Mouse (Mus musculus) kidney, postnatal 25 days (tissue): ENCODE data around the gene Klhl11.
A peak's percentile ranks its signal among the peaks of the same experiment; 100 is the strongest.

Experiments used
- DNase-seq, 2 experiments: peaks; one replicate each; pipeline ENCODE4 v3.0.0; 2021; ENCODE audit warnings: mixed read lengths in 2 of 2

The Klhl11 gene

GRCm38 (mm10) chr11:100472197-100472934 lies at the start of gene Klhl11:
Gene Klhl11, minus strand, starts transcription at chr11:100472741.
- peak; percentile 87 to 93 for DNase-seq

GRCm38 (mm10) chr11:100520838-100521237 lies 48.3 kb upstream of the Klhl11 start:
- DNase-seq: peak; percentile 70 to 92

- DNase-seq: peak; percentile 17 to 63
Measured at GRCm38 (mm10) chr11:100519188-100519587, 46.6 kb upstream of the Klhl11 start.

- DNase-seq: peak; percentile 76 to 92
Measured at GRCm38 (mm10) chr11:100518188-100518591, 45.6 kb upstream of the Klhl11 start.

GRCm38 (mm10) chr11:100516291-100516690 lies 43.8 kb upstream of the Klhl11 start:
- DNase-seq: peak in 1 of 2 experiments; percentile 46

- DNase-seq: no peak
Measured at GRCm38 (mm10) chr11:100515789-100516188, 43.2 kb upstream of the Klhl11 start.

- peak; percentile 59 to 81 for DNase-seq
Measured at GRCm38 (mm10) chr11:100515061-100515460, 42.5 kb upstream of the Klhl11 start.

- no peak for DNase-seq
Measured at GRCm38 (mm10) chr11:100513716-100514115, 41.2 kb upstream of the Klhl11 start.

GRCm38 (mm10) chr11:100512384-100512783 lies 39.8 kb upstream of the Klhl11 start:
- peak in 1 of 2 experiments; percentile 56 for DNase-seq

- no peak for DNase-seq
Measured at GRCm38 (mm10) chr11:100510556-100510955, 38.0 kb upstream of the Klhl11 start.

GRCm38 (mm10) chr11:100505997-100506396 lies 33.5 kb upstream of the Klhl11 start:
- DNase-seq: no peak

GRCm38 (mm10) chr11:100504990-100505660 lies 32.6 kb upstream of the Klhl11 start:
- DNase-seq: no peak

GRCm38 (mm10) chr11:100501321-100501720 lies 28.8 kb upstream of the Klhl11 start:
- DNase-seq: no peak

- peak; percentile 44 to 71 for DNase-seq
Measured at GRCm38 (mm10) chr11:100500651-100501050, 28.1 kb upstream of the Klhl11 start.

GRCm38 (mm10) chr11:100500241-100500640 lies 27.7 kb upstream of the Klhl11 start:
- DNase-seq: no peak

- DNase-seq: no peak
Measured at GRCm38 (mm10) chr11:100493771-100494170, 21.2 kb upstream of the Klhl11 start.

GRCm38 (mm10) chr11:100490951-100491350 lies 18.4 kb upstream of the Klhl11 start:
- DNase-seq: no peak

- DNase-seq: peak; percentile 54 to 64
Measured at GRCm38 (mm10) chr11:100485801-100486538, 13.4 kb upstream of the Klhl11 start.

- no peak for DNase-seq
Measured at GRCm38 (mm10) chr11:100484461-100484860, 11.9 kb upstream of the Klhl11 start.

- no peak for DNase-seq
Measured at GRCm38 (mm10) chr11:100479152-100479551, 6.6 kb upstream of the Klhl11 start.

GRCm38 (mm10) chr11:100476281-100476680 lies 3.7 kb upstream of the Klhl11 start:
- DNase-seq: no peak

GRCm38 (mm10) chr11:100472935-100473295 lies 374 bp upstream of the Klhl11 start:
- no peak for DNase-seq
